Mouse (Mus musculus) small intestine, adult 2 months (tissue): ENCODE data around the gene Tnfaip1.

Experiments used
- CTCF ChIP-seq: fragments of 200-500 bp; IDR thresholded peaks from 2 replicates; pipeline ENCODE4 v1.5.1; 2012; ENCODE audit warnings: low read depth, mild to moderate bottlenecking, control low read depth, inconsistent platforms, low read length, moderate library complexity, mixed read lengths; ENCODE audit not compliant: insufficient replicate concordance, insufficient read length; ENCODE audit errors: extremely low read depth
- POLR2A ChIP-seq: fragments of 200-500 bp; IDR thresholded peaks from 2 replicates; pipeline ENCODE4 v1.6.1; 2012; ENCODE audit warnings: low read depth, mild to moderate bottlenecking, control low read depth, inconsistent platforms, low read length, moderate library complexity

DNA sequence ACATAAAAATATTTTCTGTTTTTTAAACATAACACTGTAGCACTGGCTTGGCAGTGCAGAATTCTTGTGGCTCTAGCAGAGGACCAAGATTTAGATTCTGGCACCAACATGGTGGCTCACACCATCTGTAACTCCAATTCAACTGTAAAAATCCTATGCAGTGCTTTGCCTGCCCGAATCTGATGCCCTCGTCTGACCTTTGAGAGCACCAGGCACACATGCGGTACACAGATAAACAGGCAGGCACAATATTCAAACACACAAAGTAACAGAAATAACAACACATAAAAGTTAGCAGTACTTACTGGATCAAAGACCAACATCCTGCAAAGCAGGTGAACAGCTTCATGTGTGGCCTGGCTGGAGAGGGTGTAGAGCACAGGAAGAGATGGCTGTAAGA, 38.4 kb upstream of the Tnfaip1 start:
- no peak for TF ChIP-seq POLR2A
- TF ChIP-seq CTCF: no peak
